Mouse (Mus musculus) CD8-positive naive resting alpha-beta T cell, adult 57 days (primary cell): ENCODE data around the gene Fhad1. TPM values are rescaled to one million over a fixed set of nuclear protein-coding genes. Genes with fewer than 3 reads are reported as not detected.

Source experiments
- total RNA-seq: library from RNA; stranded (reverse); gene quantifications from one replicate; pipeline ENCODE4 v1.2.4, GENCODE M21; 2023

Fhad1 gene
- total RNA-seq: not detected

DNA sequence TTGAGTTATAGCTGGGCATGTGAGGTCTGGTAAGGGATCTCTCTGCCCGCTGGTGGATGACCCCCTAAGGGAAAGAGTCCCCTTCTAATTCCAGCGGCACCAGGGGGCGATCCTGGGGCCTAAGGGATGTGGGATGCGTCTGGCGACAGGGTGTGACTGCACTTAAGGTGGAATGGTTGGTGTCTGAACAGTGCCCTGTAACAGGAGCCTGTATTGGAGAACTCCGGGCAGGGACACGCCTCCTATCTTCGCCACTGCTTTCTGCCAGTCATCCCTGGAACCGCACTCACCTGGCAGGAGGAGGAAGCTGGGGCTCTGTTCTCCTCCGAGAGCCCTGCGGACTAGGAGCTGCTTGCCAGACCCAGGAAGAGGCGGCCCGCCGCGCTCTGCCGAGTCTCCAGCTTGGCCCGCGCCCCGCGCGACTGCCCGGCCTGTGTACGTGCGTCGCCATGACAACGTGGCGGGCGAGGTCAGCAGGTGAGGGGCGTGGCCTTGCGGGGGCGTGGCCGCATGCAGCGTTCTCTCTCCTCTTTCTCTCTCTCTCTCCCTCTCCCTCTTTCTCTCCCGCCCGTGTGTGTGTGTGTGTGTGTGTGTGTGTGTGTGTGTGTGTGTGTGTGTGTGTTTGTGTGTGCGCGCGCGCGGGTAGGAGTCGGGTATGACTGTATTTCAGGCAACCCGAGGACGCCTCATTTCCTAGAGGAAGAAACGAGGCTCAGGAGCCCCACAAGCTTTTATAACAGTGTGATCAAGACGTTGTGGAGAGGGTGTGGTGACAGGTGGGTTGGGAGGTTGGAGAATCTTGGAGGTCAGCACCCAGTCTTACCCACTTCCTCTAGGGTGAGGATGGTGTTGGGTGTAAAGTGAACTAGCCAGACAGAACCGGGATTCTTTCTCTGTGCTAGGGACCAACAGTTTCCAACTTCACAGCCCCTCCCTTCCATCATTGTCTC lies at the start of gene Fhad1:
Fhad1 (minus strand) TSS at position 424 of the 950 bp plus-strand sequence.

DNA sequence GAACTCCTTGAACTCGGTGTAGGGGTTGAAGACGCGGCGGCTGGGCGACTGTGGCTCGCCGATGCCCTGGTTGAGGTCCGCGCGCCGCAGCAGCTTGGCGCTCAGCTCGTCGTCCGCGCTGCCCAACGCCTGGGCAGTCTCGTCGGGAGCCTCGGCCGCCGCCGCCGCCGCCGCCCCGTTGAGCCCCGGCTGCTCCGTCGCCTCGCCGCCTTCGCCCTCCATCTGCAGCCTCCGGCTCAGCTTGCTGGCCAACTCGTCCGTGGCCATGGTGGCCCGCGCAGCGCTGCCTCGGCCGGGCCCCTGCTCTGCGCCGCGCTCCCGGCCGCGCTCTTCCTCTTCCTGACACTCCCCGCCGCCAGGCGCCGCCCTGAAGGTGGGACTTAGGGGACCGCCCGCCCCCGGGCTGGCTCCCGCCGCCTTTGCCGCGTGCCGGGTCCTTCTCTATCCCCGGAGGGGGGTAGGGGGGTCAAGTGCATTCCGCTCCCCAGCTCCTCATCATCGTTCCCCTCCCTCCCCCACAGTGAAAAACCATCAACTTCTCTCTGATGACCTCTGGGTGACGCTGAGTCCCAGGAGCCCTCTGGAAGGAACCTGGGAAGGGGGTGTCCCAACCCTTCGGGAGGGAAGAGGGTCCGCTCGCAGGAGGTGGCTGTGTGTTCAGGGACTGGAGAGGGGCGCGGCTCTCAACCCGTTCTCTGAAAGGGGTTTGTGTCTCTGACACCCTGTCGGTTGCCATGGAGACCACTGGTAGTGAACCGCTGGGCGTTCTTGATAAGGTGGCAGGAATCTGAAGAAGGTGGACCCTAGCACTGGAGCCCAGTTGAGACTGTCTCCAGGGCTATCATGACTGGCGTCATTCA lies 140.1 kb downstream of the Fhad1 start, which contains the start of gene Efhd2:
Efhd2 (minus strand) TSS at position 320 of the 860 bp plus-strand sequence.

DNA sequence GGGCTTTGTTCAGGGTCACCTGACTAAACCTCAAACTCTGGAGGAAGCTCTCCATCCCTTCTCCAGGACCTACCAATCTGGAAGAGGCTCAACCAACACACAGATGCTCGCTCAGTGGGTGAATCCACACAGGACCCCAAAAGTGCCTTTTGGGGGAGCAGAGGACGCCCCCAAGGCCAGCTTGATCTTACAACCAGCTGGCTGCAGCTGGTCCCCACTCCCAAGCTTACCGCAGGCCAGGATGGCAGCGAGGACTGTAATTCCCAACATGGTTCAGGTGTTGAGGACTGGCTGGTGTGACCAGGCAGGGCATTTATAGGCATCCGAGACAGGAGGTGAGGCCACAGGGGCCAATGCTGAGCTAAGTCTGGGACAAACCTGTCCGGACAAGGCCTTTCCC lies 168.9 kb downstream of the Fhad1 start, which contains the start of gene Ctrc:
Ctrc (minus strand) TSS at position 361 of the 400 bp plus-strand sequence.

Other genes with a start within 250 kb of the Fhad1 start
- gene Dnajc16, start 224.2 kb downstream of the Fhad1 start, total RNA-seq: 10.9 TPM
- gene Casp9, start 221.5 kb downstream of the Fhad1 start, total RNA-seq: 9.9 TPM
- 15.7 TPM for gene Cela2a, start 188.9 kb downstream of the Fhad1 start, total RNA-seq
- 1.2 TPM for gene Ctrc, start 168.7 kb downstream of the Fhad1 start, total RNA-seq
- 41.4 TPM for gene Efhd2, start 140.2 kb downstream of the Fhad1 start, total RNA-seq
- gene Tmem51, start 69.2 kb upstream of the Fhad1 start, total RNA-seq: 1.2 TPM
- not detected for gene Kazn, start 224.3 kb upstream of the Fhad1 start, total RNA-seq